Mouse (Mus musculus) kidney, postnatal 4 days (tissue): ENCODE measurements around the gene AI597479.

Source experiments
- DNase-seq, 2 experiments: peaks; one replicate each; pipeline ENCODE4 v3.0.0; 2021; ENCODE audit warnings: mixed read lengths in 2 of 2

AI597479 gene

GRCm38 (mm10) chr1:43163084-43163466, 64.6 kb downstream of the AI597479 start:
- peak in 1 of 2 experiments; percentile 58 for DNase-seq

- DNase-seq: peak; percentile 86 to 91
Measured at GRCm38 (mm10) chr1:43163467-43164418, 65.2 kb downstream of the AI597479 start.

- DNase-seq: no peak
Measured at GRCm38 (mm10) chr1:43164582-43164981, 66.1 kb downstream of the AI597479 start.
